Mouse (Mus musculus): ENCODE measurements at regions not wholly inside any gene's neighbourhood (a gene's known extent, or its start where the extent isn't known, plus 50 kb on each side); places are given as distances from the start of the nearest gene placed in this dataset.

- DNase-seq: no peak
Observed at GRCm38 (mm10) chr13:64007688-64008087, 81.3 kb downstream of the Hsd17b3 start.

GRCm38 (mm10) chr13:64002945-64003459 lies 86.0 kb downstream of the Hsd17b3 start:
- no peak for DNase-seq

- DNase-seq: peak; percentile 28 to 32
Observed at GRCm38 (mm10) chr13:64000303-64000702, 88.7 kb downstream of the Hsd17b3 start.

GRCm38 (mm10) chr13:63998647-63999046 lies 90.4 kb downstream of the Hsd17b3 start:
- peak; percentile 59 to 69 for DNase-seq

GRCm38 (mm10) chr13:63993857-63994477 lies 95.1 kb downstream of the Hsd17b3 start:
- no peak for DNase-seq

- no peak for DNase-seq
Observed at GRCm38 (mm10) chr13:63992989-63993388, 96.0 kb downstream of the Hsd17b3 start.

GRCm38 (mm10) chr13:63990480-63990958 lies 98.5 kb downstream of the Hsd17b3 start:
- peak; percentile 21 to 27 for DNase-seq

- DNase-seq: no peak
Observed at GRCm38 (mm10) chr13:63989769-63990168, 99.3 kb downstream of the Hsd17b3 start.

GRCm38 (mm10) chr13:63988263-63988662 lies 100.8 kb downstream of the Hsd17b3 start:
- DNase-seq: no peak

GRCm38 (mm10) chr13:63986681-63987080 lies 102.3 kb downstream of the Hsd17b3 start:
- DNase-seq: peak; percentile 70 to 82

GRCm38 (mm10) chr13:63985590-63985989 lies 103.4 kb downstream of the Hsd17b3 start:
- peak; percentile 23 to 25 for DNase-seq

- DNase-seq: peak in 1 of 2 experiments; percentile 50
Observed at GRCm38 (mm10) chr13:63985086-63985485, 103.9 kb downstream of the Hsd17b3 start.

GRCm38 (mm10) chr13:63980012-63980691 lies 108.9 kb downstream of the Hsd17b3 start:
- DNase-seq: no peak

- DNase-seq: no peak
Observed at GRCm38 (mm10) chr13:63979581-63979980, 109.4 kb downstream of the Hsd17b3 start.

- no peak for DNase-seq
Observed at GRCm38 (mm10) chr13:63969907-63970306, 119.1 kb downstream of the Hsd17b3 start.

- no peak for DNase-seq
Observed at GRCm38 (mm10) chr13:63968623-63969022, 120.4 kb downstream of the Hsd17b3 start.

GRCm38 (mm10) chr13:63957098-63957497 lies 131.9 kb downstream of the Hsd17b3 start:
- peak in 1 of 2 experiments; percentile 10 for DNase-seq

- DNase-seq: no peak
Observed at GRCm38 (mm10) chr13:63954305-63954704, 134.7 kb downstream of the Hsd17b3 start.

- DNase-seq: no peak
Observed at GRCm38 (mm10) chr13:63951922-63952734, 136.9 kb downstream of the Hsd17b3 start.

- no peak for DNase-seq
Observed at GRCm38 (mm10) chr13:63951136-63951535, 136.1 kb downstream of the Ercc6l2 start.
